Mouse (Mus musculus) cerebellum, postnatal 36 days (tissue): Measurements from ENCODE around the gene Cpeb3.
"Not testable (repeated sequence)": the region's sequence is repeated elsewhere in the genome, so short reads cannot be mapped to it uniquely, and the experiment has no call there.

Experiments
- DNase-seq, 2 experiments: peaks; one replicate each; pipeline ENCODE4 v3.0.0; 2021 to 2022; ENCODE audit warnings: mixed read lengths in 2 of 2

Gene Cpeb3

GRCm38 (mm10) chr19:37208176-37208755 is at the start of gene Cpeb3:
Gene Cpeb3, minus strand, starts transcription at chr19:37208601.
- peak in 1 of 2 experiments; percentile 24 for DNase-seq

DNA sequence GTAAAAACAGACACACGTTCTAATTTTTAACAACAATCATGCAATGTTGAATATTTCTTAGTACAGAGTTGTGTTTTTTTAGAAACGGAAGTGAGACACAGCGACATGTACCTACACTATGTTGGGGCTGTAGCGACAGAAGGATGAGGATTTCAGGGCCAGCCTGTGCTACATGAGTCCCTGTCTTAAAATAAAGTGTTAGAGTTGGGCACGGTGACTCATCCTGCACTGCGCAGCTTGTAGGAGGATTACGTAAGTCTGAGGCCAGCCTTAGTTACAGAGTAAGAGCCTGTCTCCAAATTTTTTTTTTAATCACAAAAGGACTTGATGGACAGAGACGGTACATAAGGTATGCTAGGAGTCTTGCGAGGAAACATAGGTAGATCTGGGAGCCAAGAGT is 46.9 kb upstream of the Cpeb3 start:
- DNase-seq = no peak

DNA sequence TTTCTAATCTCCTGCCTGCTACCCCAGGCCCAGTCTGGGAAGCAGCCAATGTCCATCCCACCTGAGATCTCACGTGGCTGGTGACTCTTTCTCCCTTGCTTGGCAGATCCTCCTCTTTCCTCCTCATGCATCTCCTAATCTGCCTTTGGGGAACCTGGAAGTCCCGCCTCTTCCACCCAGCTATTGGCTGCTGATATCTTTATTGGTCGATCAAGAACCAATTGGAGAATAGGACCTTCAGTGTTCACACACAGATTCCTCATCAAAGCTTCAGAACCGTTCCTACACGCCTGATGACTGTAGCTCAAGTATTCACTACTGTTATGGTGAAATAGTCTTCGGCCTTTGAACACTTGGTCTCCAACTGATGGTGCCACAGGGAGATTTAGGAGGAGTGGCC is 43.7 kb upstream of the Cpeb3 start:
- DNase-seq = no peak

DNA sequence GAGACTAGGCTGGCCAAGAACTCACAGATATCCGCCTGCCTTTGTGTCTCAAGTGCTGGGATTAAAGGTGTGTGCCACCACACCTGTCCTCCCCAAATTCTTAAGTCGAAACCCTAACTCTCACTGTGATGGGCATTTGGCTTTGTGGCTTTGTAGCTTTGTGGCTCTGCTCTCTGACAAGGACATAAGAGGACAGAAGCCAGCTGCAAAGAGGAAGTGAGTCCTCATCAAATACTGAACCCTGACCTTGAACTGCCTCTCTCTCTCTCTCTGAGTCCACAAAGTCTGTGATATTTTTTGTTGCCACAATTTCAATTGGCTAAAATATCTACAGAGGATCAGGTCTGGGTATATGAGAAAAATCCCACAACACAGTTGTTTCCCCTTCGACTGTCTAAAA is 39.8 kb upstream of the Cpeb3 start:
- no peak for DNase-seq

- no peak for DNase-seq
These were observed 38.5 kb upstream of the Cpeb3 start for GRCm38 (mm10) chr19:37246859-37247258.

- DNase-seq = no peak
These were observed 34.3 kb upstream of the Cpeb3 start for GRCm38 (mm10) chr19:37242707-37243106.

DNA sequence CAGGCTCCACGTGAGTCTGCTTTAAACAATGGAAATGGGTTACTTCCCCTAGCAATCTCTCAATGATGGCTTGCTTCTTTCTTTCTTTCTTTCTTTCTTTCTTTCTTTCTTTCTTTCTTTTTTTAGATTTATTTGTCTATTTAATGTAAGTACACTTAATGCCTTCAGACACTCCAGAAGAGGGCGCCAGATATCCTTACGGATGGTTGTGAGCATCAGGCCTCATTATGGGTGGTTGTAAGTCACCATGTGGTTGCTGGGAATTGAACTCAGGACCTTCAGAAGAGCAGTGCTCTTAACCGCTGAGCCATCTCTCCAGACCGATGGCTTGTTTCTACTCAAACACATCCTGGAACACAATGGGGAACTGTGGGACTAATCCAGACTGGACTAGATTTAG is 32.8 kb upstream of the Cpeb3 start:
- no peak for DNase-seq

DNA sequence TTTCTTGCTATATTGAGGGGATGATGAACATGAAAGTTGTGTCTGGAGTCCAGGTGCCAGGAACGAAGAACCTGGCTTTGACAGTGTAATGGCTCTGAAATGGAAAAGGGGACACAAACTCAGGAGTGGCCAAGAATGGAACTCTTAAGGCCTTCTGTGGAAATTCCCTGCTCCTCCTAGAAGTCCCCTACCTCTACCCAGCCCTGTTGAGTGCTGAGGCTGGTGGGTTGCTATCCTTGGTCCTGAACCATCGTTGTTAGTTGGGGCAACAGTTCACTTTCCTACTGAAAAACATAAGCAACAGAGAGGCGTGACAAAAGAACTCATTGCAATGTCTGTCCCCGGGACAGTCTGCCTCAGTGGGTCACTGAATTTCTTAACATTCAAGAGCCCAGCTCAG is 30.7 kb upstream of the Cpeb3 start:
- DNase-seq = no peak

- DNase-seq = no peak
These were observed 30.2 kb upstream of the Cpeb3 start for GRCm38 (mm10) chr19:37238651-37239050.

DNA sequence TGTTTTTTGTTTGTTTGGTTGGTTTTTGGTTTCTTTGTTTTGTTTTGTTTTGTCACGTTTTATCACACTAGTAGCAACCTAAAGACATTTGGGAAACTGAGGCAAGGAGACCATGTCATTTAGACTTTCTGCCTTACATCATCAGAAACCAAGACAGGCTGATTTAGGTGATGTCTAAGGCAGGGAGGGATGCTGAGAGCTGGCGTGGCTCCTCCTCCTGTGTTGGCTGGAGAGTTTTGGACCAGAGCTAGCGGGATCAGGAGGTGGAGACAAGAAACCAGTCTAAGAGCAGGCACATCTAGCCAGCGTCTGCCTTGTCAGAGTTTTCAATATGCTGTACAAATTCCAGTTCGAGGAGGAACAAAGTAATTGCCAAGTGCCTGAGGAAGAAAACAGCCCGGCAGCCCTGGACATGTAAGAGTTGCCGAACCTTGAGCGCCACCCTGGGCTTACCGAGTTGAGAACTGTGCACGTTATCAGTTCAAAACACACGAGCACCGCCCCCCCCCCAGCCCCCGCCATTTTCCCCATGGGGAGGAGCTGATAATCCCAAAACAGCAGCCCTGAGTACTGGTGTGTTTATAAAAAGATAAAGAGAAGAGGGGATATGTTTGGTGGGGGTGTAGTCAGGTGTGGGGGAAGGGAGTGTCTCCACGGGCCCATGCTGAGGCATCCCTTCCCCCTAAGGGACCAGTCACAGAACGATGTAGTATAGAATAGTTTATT is 29.5 kb upstream of the Cpeb3 start:
- no peak for DNase-seq

DNA sequence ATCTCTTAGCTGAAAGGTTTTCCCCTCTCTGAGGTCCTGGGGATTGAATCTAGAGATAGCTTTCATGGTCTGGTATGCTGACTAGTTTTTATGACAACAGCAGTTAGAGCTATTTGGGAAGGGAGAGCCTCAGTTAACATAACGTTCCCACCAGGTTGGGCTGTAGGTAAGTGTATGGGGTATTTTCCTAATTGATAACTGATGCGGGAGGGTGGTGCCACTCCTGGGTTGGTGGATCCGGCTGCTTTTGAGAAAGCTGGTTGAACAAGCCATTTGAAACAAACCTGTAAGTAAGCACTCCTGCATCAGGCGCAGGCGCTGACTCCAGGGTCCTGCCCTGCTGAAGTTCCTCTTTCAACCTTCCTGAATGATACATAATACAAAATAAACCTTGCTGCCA is 28.9 kb upstream of the Cpeb3 start:
- no peak for DNase-seq

DNA sequence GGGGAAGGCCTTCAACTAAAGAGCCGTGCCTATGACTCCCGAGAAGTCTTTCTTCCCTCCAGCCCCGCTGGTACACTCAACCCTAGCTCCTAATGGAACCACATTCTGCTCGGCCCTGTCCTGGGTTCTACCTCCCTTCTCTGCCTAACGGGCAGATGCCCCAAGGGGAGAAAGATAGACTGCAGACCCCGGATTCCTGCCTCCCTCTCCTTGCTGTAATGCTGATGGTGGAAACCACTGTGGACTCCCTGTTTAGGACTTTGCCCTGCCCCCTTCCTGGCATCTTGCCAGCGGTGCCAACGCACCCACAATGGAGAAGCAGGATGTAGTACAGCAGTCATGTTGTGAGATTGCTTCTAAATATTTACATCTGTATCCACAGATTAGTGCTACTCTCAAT is 27.4 kb upstream of the Cpeb3 start:
- DNase-seq = no peak

- peak; percentile 18 to 25 for DNase-seq
These were observed 25.4 kb upstream of the Cpeb3 start for GRCm38 (mm10) chr19:37233561-37234539.

- DNase-seq = not testable (repeated sequence)
These were observed 24.2 kb upstream of the Cpeb3 start for GRCm38 (mm10) chr19:37232598-37232997.

DNA sequence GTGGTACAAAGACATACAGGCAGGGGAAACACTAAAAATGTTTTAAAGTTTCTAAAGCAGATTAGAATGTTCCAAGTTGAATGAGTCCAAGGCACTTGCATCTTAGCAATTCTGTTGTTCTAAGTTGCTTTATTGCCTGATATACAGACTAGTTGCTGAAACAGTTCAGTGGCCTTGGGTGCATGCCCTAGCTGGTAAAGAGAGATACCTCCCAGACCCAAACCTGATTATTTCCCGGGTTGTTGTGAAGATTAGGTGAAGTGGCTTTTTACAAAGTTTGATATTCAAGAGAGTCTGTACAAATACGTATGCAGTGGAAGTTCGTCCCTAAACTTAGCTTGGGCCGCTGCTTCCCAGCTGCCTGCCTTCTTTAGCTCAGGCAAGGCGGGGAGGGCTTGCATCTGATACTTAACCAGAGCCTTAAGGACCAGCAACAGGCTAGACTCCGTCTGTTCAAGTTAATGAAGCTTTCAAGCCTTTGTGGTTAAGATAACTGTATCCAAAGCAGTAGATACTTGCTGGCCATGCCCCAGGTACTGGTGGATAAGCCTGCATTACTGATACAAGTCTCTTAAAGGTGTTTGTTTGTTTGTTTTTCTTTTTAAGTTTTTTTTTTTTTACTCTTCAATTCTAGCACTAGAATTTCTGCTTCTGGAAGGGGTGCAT is 16.9 kb upstream of the Cpeb3 start:
- no peak for DNase-seq

- peak in 1 of 2 experiments; percentile 30 for DNase-seq
These were observed 6.3 kb upstream of the Cpeb3 start for GRCm38 (mm10) chr19:37214711-37215110.

GRCm38 (mm10) chr19:37211416-37211815 is 3.0 kb upstream of the Cpeb3 start:
- no peak for DNase-seq

- DNase-seq = no peak
These were observed 2.1 kb upstream of the Cpeb3 start for GRCm38 (mm10) chr19:37210457-37210856.

GRCm38 (mm10) chr19:37209467-37210128 is 1.2 kb upstream of the Cpeb3 start:
- peak in 1 of 2 experiments; percentile 23 for DNase-seq

- no peak for DNase-seq
These were observed 585 bp upstream of the Cpeb3 start for GRCm38 (mm10) chr19:37208986-37209385.

- DNase-seq = peak; percentile 84 to 90
These were observed 862 bp downstream of the Cpeb3 start, which contains the start of gene March5 for GRCm38 (mm10) chr19:37207303-37208175. Gene March5, plus strand, starts transcription at chr19:37207543.
